Mouse (Mus musculus): Measurements from ENCODE around the gene Meig1. TPM values are rescaled to one million over a fixed set of nuclear protein-coding genes. Genes with fewer than 3 reads are reported as not detected.
A peak's percentile ranks its signal among the peaks of the same experiment; 100 is the strongest.

Gene Meig1
- polyA plus RNA-seq, 1 experiment, result not detected

DNA sequence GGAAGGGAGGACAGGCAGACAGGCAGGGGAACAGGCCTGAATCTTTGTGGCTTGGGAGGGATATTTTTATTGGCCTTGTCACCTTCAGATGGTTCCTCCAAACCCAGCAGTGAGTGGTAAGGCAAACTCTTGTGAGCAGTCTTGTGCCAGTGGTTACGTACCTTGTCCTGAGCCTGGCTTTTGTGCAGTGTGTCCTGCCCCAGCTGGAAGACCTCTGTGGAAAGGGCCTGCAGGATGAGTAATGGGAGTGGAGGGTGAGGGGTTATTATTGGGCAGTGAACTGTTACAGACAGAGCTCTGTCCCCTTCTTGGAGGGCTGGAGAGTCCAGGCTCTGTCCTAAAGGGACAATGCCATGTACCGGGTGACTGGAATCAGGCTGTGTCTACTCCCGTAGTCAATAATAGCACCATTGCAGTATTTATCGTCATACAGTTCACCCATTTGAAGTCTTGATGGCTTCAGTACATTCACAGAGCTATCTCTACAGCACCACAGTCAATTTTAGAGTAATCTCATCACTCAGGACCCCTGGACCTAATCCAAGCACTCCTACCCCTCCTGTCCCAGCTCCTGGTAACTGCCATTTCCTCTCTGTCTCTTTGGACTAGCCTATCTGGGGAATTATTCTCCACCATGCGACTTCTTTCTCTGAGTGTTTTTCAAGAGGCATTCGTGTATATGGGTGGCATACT is 13.1 kb upstream of the Meig1 start:
- no peak for TF ChIP-seq CTCF (IDR thresholded peaks at IDR 0.05; ENCODE audit: extremely low read depth, insufficient read depth, insufficient read length, insufficient replicate concordance)
- Histone ChIP-seq H3K4me3 (ENCODE audit: extremely low read depth, insufficient read depth, insufficient read length) (no peak overlapping the region), H3K27ac (ENCODE audit: insufficient read depth, low read length) (no peak overlapping the region), H3K27me3 (ENCODE audit: control insufficient read depth, insufficient read depth, low read length) (no peaks in the 10 kb centered on the region), H3K4me1 (ENCODE audit: control insufficient read depth, insufficient read depth, insufficient read length) (no peaks in the 10 kb centered on the region), H3K36me3 (ENCODE audit: control insufficient read depth, insufficient read depth, low read length) (peaks cover 22% of the 10 kb centered on the region)
- no peak for DNase-seq (ENCODE audit: low read depth in 1 of 2, low spot score in 2 of 2)
- WGBS, result 82% methylated on average over 6 of the region's 6 CpGs

DNA sequence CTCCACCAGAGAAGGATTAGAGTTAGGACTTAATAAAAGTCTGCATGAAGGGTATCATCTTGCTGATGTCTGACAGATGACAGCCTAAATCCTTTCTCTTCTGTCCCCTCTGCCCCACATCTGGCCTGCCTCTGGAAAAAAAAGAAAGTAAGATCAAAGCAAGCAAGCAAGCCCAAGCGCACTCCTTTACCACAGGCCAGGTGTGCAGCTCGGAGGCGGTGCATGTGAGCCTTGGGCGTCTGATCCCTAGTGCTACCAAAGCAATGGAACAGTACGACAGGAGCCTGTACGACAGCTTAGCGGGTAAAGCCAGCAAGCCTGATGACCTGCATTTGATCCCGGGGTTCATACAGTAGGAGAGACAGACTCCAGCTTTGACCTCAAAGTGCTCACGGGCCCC is 8.5 kb upstream of the Meig1 start:
- Histone ChIP-seq H3K27me3 (ENCODE audit: control insufficient read depth, insufficient read depth, low read length) (no peaks in the 10 kb centered on the region), H3K27ac (ENCODE audit: insufficient read depth, low read length) (no peak overlapping the region), H3K36me3 (ENCODE audit: control insufficient read depth, insufficient read depth, low read length) (peaks cover 5% of the 10 kb centered on the region; the same call in 1 of the 2 replicates), H3K4me1 (ENCODE audit: control insufficient read depth, insufficient read depth, insufficient read length) (no peaks in the 10 kb centered on the region), H3K4me3 (ENCODE audit: extremely low read depth, insufficient read depth, insufficient read length) (no peak overlapping the region)
- 86% methylated on average over 9 of the region's 9 CpGs for WGBS
- TF ChIP-seq POLR2A (IDR thresholded peaks at IDR 0.05; ENCODE audit: low read depth, low read length) (no peak), CTCF (IDR thresholded peaks at IDR 0.05; ENCODE audit: extremely low read depth, insufficient read depth, insufficient read length, insufficient replicate concordance) (no peak)
- no peak for DNase-seq (ENCODE audit: low read depth in 1 of 2, low spot score in 2 of 2)

DNA sequence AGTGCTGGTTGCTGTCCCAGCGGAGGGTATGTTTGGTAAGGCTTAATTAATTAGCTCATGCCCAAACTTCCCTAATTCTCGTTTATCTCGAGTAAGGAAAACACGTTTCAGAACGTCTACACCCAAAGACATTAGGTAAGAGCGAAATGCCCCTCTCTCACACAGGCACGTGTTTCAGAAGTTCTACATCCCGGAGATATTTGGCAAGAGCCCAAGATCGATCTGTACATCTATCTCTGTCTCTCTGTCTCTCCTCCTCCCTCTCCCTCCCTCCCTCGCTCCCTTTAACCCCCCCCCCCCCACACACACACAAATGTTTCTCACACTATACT is 2.1 kb upstream of the Meig1 start:
- TF ChIP-seq POLR2A (IDR thresholded peaks at IDR 0.05; ENCODE audit: low read depth, low read length) (no peak), CTCF (IDR thresholded peaks at IDR 0.05; ENCODE audit: extremely low read depth, insufficient read depth, insufficient read length, insufficient replicate concordance) (no peak)
- Histone ChIP-seq H3K27ac (ENCODE audit: insufficient read depth, low read length) (no peak overlapping the region), H3K27me3 (ENCODE audit: control insufficient read depth, insufficient read depth, low read length) (no peaks in the 10 kb centered on the region), H3K36me3 (ENCODE audit: control insufficient read depth, insufficient read depth, low read length) (peaks cover 2% of the 10 kb centered on the region; the same call in 1 of the 2 replicates), H3K4me3 (ENCODE audit: extremely low read depth, insufficient read depth, insufficient read length) (peak overlapping the region; percentile 79), H3K4me1 (ENCODE audit: control insufficient read depth, insufficient read depth, insufficient read length) (peaks cover 2% of the 10 kb centered on the region; the same call in 1 of the 2 replicates)
- under 1% methylated on average over 9 of the region's 10 CpGs for WGBS
- DNase-seq (ENCODE audit: low read depth in 1 of 2, low spot score in 2 of 2), result no peak

DNA sequence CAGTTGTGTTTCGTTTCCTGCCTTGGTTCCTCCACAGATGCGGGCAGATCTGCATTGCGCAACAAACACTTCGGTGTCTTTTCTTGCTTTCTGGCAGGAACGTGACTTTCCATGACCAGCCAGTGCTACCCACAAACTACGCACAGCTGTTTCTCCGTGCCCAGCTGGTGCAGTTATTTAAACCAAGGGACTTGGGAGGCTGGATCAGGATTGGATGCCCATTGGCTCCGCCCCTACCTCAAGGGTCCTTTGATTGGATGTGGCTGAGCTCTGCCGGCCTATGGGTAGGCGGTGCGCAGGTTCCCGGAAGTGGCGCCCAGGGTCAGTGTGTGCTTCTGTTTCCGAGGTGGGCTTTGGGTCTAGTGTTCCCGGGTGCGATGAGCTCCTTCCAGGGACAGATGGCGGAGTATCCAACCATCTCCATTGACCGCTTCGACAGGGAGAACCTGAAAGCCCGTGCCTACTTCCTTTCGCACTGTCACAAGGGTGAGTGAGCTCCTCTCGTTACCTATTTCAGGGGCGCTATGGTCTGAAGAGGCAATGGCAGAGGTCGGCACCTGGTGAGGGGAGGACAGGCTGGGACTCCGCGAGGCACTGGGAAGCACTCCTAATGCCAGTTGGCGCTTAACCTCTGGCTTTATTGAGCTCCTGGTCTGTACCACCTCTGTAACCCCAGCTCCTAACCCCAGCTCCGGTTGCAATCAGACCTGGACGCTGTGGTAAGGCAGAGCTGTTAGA is 1.6 kb upstream of the Meig1 start, which contains the start of gene Dclre1c:
Gene Dclre1c, plus strand, starts transcription at position 291 of the 738 bp plus-strand sequence.
- WGBS, result under 1% methylated on average over 29 of the region's 29 CpGs
- H3K27ac ChIP-seq (ENCODE audit: insufficient read depth, low read length), result peak within 1 kb of the TSS; percentile 66
- TF ChIP-seq CTCF (IDR thresholded peaks at IDR 0.05; ENCODE audit: extremely low read depth, insufficient read depth, insufficient read length, insufficient replicate concordance), result no peak
- peak; percentile 46 for TF ChIP-seq POLR2A (IDR thresholded peaks at IDR 0.05; ENCODE audit: low read depth, low read length)
- peaks cover 2% of the 10 kb centered on the region; the same call in 1 of the 2 replicates for H3K4me1 ChIP-seq (ENCODE audit: control insufficient read depth, insufficient read depth, insufficient read length)
- peak within 1 kb of the TSS; percentile 79 for H3K4me3 ChIP-seq (ENCODE audit: extremely low read depth, insufficient read depth, insufficient read length)
- DNase-seq (ENCODE audit: low read depth in 1 of 2, low spot score in 2 of 2), result peak; percentile 89 to 94
- H3K36me3 ChIP-seq (ENCODE audit: control insufficient read depth, insufficient read depth, low read length), result no peaks in the 10 kb centered on the region; the same call in 1 of the 2 replicates
- H3K27me3 ChIP-seq (ENCODE audit: control insufficient read depth, insufficient read depth, low read length), result no peaks in the 10 kb centered on the region

DNA sequence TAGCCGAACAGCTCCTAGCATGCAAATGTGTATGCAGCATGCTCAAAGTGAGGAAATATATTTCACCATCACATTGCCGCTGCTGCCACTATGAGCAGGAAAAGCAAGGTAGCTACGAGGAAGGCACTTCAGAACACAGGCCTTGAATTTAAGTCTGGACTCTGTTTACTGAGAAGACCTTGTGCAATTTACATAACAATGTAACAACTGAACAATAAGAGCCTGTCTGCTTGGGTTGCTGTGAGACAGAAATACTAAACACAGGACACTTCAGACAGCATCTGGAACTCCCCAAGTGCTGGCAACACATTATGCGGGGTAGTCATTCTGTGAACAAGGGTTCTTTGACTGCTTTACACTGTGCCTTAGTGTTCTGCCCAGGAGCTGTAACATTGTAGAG is 2.3 kb downstream of the Meig1 start:
- TF ChIP-seq CTCF (IDR thresholded peaks at IDR 0.05; ENCODE audit: extremely low read depth, insufficient read depth, insufficient read length, insufficient replicate concordance), result no peak
- TF ChIP-seq POLR2A (IDR thresholded peaks at IDR 0.05; ENCODE audit: low read depth, low read length), result no peak
- H3K4me1 ChIP-seq (ENCODE audit: control insufficient read depth, insufficient read depth, insufficient read length), result peaks cover 2% of the 10 kb centered on the region; the same call in 1 of the 2 replicates
- H3K27ac ChIP-seq (ENCODE audit: insufficient read depth, low read length), result no peak overlapping the region
- no peaks in the 10 kb centered on the region for H3K27me3 ChIP-seq (ENCODE audit: control insufficient read depth, insufficient read depth, low read length)
- no peak overlapping the region for H3K4me3 ChIP-seq (ENCODE audit: extremely low read depth, insufficient read depth, insufficient read length)
- 85% methylated on average over 4 of the region's 4 CpGs for WGBS
- H3K36me3 ChIP-seq (ENCODE audit: control insufficient read depth, insufficient read depth, low read length), result no peaks in the 10 kb centered on the region
- DNase-seq (ENCODE audit: low read depth in 1 of 2, low spot score in 2 of 2), result no peak

DNA sequence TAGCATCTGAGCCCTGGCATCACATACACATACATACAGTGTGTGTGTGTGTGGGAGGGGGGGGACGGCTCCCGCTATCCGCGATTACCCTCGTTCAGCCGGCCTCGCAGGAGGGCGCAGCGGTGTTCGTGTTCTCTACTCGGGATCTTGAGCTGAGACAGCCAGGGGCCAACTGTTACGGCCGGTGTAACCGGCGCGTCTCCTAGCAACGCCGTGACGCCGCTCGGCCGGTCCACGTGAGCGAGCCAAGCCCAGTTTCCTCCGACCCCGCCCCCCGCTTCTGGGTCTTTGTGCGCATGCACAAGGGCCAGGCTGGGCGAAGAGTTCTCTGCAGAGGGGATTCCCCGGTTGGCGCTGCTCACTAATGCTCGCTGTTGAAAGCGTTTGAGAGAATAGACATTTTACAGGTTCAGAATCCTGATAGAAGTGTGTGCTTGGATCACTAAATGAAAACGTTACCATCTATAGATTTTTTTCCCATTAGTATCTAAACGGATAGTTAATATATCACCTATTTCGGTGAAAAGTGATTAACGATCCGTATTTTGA is 3.5 kb downstream of the Meig1 start:
- TF ChIP-seq CTCF (IDR thresholded peaks at IDR 0.05; ENCODE audit: extremely low read depth, insufficient read depth, insufficient read length, insufficient replicate concordance) (no peak), POLR2A (IDR thresholded peaks at IDR 0.05; ENCODE audit: low read depth, low read length) (no peak)
- no peaks in the 10 kb centered on the region for H3K36me3 ChIP-seq (ENCODE audit: control insufficient read depth, insufficient read depth, low read length)
- peak; percentile 90 to 98 for DNase-seq (ENCODE audit: low read depth in 1 of 2, low spot score in 2 of 2)
- H3K4me1 ChIP-seq (ENCODE audit: control insufficient read depth, insufficient read depth, insufficient read length), result 0 out of 2 replicates have a peak, but pooled peaks cover 2% of the 10 kb centered on the region
- WGBS, result under 1% methylated on average over 38 of the region's 38 CpGs
- peak overlapping the region; percentile 66 for H3K4me3 ChIP-seq (ENCODE audit: extremely low read depth, insufficient read depth, insufficient read length)
- no peak overlapping the region for H3K27ac ChIP-seq (ENCODE audit: insufficient read depth, low read length)
- H3K27me3 ChIP-seq (ENCODE audit: control insufficient read depth, insufficient read depth, low read length), result no peaks in the 10 kb centered on the region
